Mouse (Mus musculus): ENCODE results near the gene Sox13. TPM values are rescaled to one million over a fixed set of nuclear protein-coding genes. Genes with fewer than 3 reads are reported as not detected.

The Sox13 gene
- total RNA-seq, 2 experiments from 2014 or later, result 8.9 to 12.4 TPM

GRCm38 (mm10) chr1:133408880-133409516 is 15.2 kb downstream of the Sox13 start:
- intact Hi-C loops (cut with DNase I), result no loop called here
- DNase-seq, result no peak
- no peak for TF ChIP-seq CTCF (IDR thresholded peaks at IDR 0.05)

GRCm38 (mm10) chr1:133408321-133408720 is 15.9 kb downstream of the Sox13 start:
- Histone ChIP-seq H3K4me3 (no peak overlapping the region), H3K27ac (peak overlapping the region; percentile 63)
- intact Hi-C loops (cut with DNase I), result no loop called here
- TF ChIP-seq CTCF (IDR thresholded peaks at IDR 0.05), result no peak
- no peak for DNase-seq

More at GRCm38 (mm10) chr1:133408880-133409516, 15.2 kb downstream of the Sox13 start:
- H3K4me3 ChIP-seq, result no peak overlapping the region
- peak overlapping the region; percentile 63; the same call in 1 of the 2 replicates for H3K27ac ChIP-seq

GRCm38 (mm10) chr1:133407436-133407835 is 16.7 kb downstream of the Sox13 start:
- Histone ChIP-seq H3K4me3 (no peak overlapping the region), H3K27ac (peak overlapping the region; percentile 63)
- intact Hi-C loops (cut with DNase I), result no loop called here
- TF ChIP-seq CTCF (IDR thresholded peaks at IDR 0.05), result no peak
- DNase-seq, result no peak

GRCm38 (mm10) chr1:133406614-133407013 is 17.6 kb downstream of the Sox13 start:
- DNase-seq, result peak; percentile 8
- Histone ChIP-seq H3K27ac (peak overlapping the region; percentile 63), H3K4me3 (no peak overlapping the region)
- TF ChIP-seq CTCF (IDR thresholded peaks at IDR 0.05), result no peak
- intact Hi-C loops (cut with DNase I), result no loop called here

- intact Hi-C loops (cut with DNase I), result no loop called here
- no peak for DNase-seq
- no peak overlapping the region for H3K27ac ChIP-seq
- H3K4me3 ChIP-seq, result no peak overlapping the region
- no peak for TF ChIP-seq CTCF (IDR thresholded peaks at IDR 0.05)
Measured at GRCm38 (mm10) chr1:133404005-133404404, 20.2 kb downstream of the Sox13 start.

GRCm38 (mm10) chr1:133400014-133400725 is 24.0 kb downstream of the Sox13 start:
- intact Hi-C loops (cut with DNase I), result no loop called here
- Histone ChIP-seq H3K27ac (peak overlapping the region; percentile 72), H3K4me3 (no peak overlapping the region)
- DNase-seq, result no peak
- TF ChIP-seq CTCF (IDR thresholded peaks at IDR 0.05), result no peak

GRCm38 (mm10) chr1:133397483-133398237 is 26.5 kb downstream of the Sox13 start:
- no peak for TF ChIP-seq CTCF (IDR thresholded peaks at IDR 0.05)
- no peak for DNase-seq
- H3K4me3 ChIP-seq, result peak overlapping the region; percentile 28
- intact Hi-C loops (cut with DNase I), result no loop called here
- peak overlapping the region; percentile 73 for H3K27ac ChIP-seq

- intact Hi-C loops (cut with DNase I), result no loop called here
- Histone ChIP-seq H3K27ac (peak overlapping the region; percentile 73), H3K4me3 (no peak overlapping the region)
- TF ChIP-seq CTCF (IDR thresholded peaks at IDR 0.05), result no peak
- no peak for DNase-seq
Measured at GRCm38 (mm10) chr1:133397094-133397482, 27.1 kb downstream of the Sox13 start.

- H3K27ac ChIP-seq, result peak overlapping the region; percentile 73; the same call in 1 of the 2 replicates
- H3K4me3 ChIP-seq, result no peak overlapping the region
- no peak for TF ChIP-seq CTCF (IDR thresholded peaks at IDR 0.05)
- intact Hi-C loops (cut with DNase I), result no loop called here
- no peak for DNase-seq
Measured at GRCm38 (mm10) chr1:133396693-133397092, 27.5 kb downstream of the Sox13 start.

- TF ChIP-seq CTCF (IDR thresholded peaks at IDR 0.05), result no peak
- Histone ChIP-seq H3K27ac (no peak overlapping the region), H3K4me3 (no peak overlapping the region)
- DNase-seq, result no peak
- intact Hi-C loops (cut with DNase I), result no loop called here
Measured at GRCm38 (mm10) chr1:133394702-133395101, 29.5 kb downstream of the Sox13 start.

GRCm38 (mm10) chr1:133387539-133388268 is 36.5 kb downstream of the Sox13 start:
- no peak for TF ChIP-seq CTCF (IDR thresholded peaks at IDR 0.05)
- intact Hi-C loops (cut with DNase I), result loop anchor here (5.0 kb wide), 1 partner anchor 105 kb away; no protein-coding TSS in a partner anchor
- Histone ChIP-seq H3K4me3 (no peak overlapping the region), H3K27ac (no peak overlapping the region)
- no peak for DNase-seq

GRCm38 (mm10) chr1:133386209-133386608 is 38.0 kb downstream of the Sox13 start:
- TF ChIP-seq CTCF (IDR thresholded peaks at IDR 0.05), result no peak
- no peak for DNase-seq
- intact Hi-C loops (cut with DNase I), result loop anchor here (5.0 kb wide), 1 partner anchor 106 kb away; no protein-coding TSS in a partner anchor
- Histone ChIP-seq H3K4me3 (no peak overlapping the region), H3K27ac (peak overlapping the region; percentile 53)

All from gastrocnemius, adult 2 months (tissue).